Mouse (Mus musculus): Measurements from ENCODE around the gene Clec11a.
"Not testable (repeated sequence)": the region's sequence is repeated elsewhere in the genome, so short reads cannot be mapped to it uniquely, and the experiment has no call there.

Clec11a gene

DNA sequence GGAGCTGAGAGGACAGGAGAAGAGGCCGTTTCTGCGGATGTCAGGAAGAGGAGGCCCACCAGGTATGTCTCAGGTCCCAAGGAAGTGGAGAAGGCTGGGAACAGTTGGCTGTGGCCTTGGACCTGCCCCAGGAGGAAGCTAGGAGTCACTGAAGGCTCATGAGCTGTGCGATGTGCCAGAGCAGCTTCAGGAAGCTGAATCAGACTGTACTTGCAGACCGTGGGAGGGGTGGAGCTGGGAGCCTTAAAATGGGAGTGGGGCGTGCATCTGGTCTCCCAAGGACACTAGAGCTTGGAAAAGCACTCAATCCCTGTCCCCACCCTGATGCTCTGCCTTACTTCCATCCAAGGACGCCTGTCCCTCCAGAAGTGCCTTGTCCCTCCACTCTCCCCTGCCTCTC, 19.9 kb upstream of the Clec11a start:
- in situ Hi-C loops (cut with MboI, MseI): no loop called here

DNA sequence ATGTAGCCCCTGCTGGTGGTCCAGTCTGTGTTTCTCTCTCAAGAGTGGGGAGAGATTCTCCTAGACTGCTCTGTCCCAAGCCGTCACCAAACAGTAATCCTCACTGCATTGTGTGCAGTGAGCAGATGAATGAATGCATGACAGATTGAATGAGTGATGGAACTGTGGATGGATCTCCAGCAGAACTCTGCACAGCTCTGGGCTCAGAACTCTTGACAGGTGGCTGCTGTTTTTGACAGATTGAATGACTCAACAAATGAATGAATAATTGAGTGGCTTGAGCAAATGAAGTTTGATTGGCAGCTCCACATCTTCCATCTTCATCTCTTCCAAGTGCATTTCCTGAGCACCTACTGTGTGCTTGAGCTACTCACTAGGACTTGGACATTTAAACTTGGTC, 15.6 kb upstream of the Clec11a start:
- in situ Hi-C loops (cut with MboI, MseI): no loop called here

DNA sequence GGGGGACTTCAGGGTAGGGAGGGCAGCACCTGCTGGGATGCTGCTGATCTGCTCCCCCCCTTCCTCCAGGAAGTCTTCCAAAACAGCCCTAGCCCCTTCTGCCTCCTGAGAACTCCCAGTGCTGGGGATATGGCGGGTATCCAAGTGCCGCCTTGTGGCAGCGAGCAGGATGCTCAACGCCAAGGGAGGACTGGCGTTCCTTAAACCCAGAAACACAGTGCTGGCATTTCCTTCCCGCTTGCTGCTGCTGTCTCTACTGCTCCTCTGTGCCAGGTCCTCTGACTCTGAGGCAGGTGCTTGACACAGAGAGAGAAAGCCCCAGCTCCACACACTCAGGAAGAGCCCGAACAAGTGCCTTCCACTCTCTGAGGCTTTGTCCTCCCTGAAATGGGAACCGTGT, 14.2 kb upstream of the Clec11a start:
- in situ Hi-C loops (cut with MboI, MseI): no loop called here

DNA sequence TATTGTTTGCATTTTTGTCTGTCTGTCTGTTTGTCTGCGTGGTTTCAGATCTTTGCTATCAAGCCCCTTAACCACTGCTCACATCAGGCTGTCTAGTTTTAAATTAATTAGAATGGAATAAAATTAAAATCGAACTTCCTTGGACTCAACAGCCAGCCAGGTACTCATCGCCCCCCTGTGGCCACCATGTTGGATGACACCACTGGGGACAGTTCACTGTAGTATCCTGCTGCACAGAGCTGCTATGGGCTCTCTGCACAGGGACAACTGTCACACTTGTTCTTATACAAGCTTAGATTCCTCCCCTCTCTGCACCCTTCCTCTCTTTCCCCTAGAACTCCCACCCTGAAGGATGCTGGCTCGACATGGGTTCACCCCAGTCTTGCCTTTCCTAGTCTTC, 11.2 kb upstream of the Clec11a start:
- in situ Hi-C loops (cut with MboI, MseI): no loop called here

DNA sequence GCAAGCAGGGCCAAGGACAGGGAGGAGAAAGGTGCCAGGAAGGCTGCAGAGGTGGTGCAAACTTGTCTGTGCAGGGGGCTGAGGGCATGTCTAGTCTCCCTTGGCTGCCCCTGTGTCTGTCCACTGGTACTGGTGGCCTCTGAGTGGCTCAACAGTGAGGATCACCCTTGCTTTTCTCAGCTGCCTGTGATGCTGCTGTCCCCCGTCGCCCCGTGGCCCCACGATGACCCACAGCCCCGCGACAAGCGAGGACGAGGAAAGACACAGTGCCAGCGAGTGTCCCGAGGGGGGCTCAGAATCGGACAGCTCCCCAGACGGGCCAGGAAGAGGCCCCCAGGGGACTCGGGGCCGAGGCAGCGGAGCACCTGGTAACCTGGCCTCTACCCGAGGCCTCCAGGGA, 5.8 kb upstream of the Clec11a start:
- in situ Hi-C loops (cut with MboI, MseI): no loop called here

DNA sequence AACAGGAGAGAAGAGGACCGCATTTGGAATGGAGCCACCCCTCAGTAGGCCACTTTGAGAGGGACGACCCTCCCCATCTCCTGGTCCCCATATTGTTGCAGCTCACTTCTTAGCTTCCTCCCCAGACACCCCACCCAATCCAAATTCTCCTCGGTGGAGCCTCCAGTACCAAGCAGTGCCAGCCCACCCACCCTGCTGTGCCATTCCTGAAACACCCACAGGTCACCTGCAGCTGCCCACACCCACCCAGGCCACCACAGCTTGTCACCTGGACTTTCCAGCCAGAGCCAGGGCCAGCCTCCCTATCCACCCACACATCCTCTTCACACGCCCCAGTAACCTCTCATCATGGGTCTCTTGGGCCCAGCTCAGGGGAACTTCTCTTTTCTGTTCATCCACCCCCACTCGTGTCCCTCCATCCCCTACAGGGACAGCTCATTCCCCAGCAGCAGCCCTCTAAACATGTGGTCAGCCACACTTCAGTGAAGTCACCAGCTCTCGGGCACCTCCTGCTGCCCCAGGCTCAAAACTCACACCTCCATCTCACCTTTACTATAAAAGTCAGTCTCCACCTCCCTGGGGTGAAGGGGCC, 5.1 kb upstream of the Clec11a start:
- in situ Hi-C loops (cut with MboI, MseI): no loop called here

DNA sequence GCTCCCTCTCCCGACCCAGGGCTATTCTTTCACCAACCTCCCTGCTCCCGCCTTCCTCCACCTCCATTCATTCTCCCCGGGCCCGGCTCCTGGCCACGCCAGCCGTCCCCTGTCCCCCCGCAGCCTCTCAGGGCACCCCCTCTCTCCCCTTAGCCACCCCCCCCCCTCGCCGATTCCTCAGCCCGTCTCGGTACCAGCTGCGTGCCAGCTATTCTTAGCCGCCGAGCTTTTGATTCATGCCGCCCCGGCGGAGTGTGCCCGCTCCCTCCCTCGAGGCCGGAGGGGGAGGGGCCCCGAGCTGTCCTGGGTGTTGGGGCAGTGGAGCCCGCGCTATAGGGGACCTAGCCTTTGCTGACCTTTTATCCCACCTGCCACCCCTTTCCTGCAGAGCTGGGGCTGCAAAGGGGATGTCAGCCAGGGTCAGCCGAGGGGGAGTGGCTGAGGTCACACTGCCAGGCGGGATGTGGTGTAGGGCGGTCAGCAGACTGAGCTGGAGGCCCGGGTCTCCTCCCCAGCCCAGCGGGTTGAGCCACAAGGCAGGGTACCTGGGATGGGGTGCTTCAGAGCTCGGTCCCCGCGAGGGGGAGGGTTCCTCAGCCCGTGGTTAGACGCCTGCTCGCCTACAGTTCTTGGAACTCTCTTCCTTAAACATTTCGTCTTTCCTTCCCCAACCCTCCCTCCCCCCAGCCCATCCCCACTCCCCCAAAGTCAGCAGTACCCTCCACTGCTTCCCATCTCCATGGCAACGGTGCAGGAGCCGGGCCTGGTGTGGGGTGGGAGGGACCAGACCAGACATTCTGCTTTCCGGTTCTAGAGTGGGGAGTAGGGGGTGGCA, 4.4 kb upstream of the Clec11a start:
- in situ Hi-C loops (cut with MboI, MseI): no loop called here

DNA sequence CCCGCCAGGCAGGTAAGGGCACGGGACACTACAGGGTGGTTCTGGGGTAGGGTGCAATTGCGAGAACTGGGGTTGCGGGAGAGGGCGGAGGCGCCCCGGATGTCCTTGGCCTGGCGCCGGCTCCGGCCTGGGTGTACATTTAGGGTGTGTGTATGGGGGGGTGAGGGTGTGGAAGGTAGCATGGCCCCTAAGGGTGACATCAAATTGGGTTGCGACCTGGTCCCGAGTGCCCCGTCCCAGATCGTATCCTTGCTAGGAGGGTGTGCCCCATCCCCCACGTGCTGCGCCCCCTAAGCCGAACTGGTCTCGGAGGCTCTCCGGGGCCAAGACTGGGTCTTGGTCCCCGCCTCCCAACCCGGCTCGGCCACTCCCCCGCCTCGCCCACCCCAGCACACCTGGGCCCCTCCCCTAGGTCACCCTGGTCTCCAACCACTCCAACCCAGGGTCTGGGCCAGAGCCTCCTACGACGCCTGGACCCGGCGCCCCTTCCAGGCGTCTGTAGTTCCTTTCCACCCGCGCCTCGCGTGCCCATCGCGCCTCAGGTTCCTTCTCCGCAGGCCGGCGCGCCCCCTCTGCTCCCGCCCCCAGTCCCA, 3.7 kb upstream of the Clec11a start:
- in situ Hi-C loops (cut with MboI, MseI): no loop called here

DNA sequence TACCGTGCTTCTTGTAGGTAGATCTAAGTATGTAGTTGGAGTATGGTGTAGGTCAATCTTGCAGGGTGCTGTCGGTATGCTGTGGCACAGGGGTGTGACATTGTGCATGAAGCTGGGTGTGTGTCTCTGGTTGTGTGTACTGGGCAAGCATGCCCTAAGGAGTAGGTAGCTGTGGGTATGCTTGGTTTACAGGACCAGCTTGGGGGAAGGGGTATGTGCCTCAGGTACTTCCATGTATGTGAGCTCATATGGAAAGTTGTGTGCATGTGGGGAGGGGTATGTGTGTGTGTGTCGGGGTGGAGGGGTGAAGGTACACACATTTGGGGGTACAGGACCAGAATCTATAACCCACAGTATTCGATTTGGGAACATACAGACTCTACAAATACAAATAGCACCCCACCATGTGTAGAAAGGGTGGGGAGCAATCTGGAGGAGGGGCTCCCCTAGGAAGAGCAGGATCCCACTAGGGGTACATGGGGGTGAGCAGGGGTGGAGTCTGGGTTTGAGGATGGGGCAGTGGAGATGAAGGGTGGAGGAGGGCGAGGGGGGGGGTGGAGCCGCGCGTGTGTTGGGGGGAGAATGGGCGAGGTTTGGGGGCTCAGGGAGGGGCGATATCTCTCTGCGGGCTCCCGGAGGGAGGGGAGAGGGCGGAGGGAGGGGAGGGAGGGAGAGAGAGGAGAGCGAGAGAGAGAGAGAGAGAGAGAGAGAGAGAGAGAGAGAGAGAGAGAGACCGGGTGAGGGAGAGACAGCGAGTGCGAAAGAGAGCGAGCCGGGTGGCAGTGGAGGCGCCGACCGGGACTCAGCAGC, 3.0 kb upstream of the Clec11a start, which contains the start of gene Shank1:
Gene Shank1 (plus strand): TSS at position 779 of the 810 bp plus-strand sequence.
- in situ Hi-C loops (cut with MboI, MseI): loop anchor here (10.0 kb wide), 2 partner anchors 445 to 1055 kb away; partner anchors contain the start of genes Ppfia3 and Zfp473

DNA sequence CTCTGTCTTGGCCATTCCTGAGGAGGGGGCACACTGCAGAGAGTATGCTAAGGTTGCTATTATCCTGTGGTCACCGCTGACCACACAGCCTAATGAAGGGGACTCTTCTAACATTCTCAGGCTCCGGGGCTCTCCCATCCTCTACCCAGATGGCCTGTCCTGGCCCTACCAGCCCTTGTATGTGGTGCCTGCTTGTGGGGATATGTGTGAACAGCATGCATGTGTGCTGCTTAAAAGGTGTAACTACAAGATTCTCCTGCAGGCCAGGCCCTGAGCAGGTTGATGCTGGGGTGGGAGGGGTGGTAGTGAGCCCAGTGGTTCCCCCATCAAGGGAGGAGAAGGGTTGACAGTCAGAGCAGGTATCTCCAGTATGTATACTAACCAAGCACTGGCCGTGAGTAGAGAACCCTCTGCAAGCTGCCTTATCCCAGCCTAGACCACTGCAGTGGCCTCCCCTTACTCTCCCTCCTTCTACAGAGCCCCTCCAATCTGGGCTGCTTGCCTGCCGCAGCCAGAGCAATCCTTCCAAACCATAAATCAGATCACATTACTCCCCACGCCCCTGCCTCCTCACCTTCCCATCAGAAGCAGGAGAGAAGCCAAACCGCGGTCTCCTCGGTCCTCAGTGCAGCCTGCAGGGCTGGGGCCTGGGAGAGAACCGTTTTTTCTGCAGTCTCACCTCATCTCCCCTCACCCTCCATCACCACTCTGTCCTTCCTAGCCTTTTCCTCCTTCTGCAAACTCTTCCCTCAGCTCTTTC, 739 bp upstream of the Clec11a start:
- in situ Hi-C loops (cut with MboI, MseI): loop anchor here (10.0 kb wide), 2 partner anchors 447 to 1057 kb away; partner anchors contain the start of genes Ppfia3 and Zfp473

DNA sequence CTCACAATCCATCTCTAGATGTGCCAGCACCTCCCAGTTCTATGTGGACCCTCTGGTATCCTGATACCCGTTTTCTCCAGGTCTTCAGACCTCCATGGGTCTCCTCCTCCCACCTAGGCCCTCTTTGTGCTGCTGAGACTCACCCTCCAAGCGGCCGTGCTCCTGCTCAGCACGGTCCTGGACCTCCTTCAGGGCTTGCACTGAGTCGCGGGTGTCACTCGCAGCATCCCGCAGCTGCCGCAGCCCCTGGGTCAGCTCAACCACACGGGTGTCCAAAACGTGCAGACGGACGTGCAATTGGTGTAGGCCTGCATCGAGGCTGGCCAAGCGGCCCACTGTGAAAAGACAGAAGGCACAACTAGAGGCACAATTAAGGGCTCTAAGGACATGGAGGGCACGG, 1.0 kb downstream of the Clec11a start:
- in situ Hi-C loops (cut with MboI, MseI): loop anchor here (10.0 kb wide), 2 partner anchors 449 to 1059 kb away; partner anchors contain the start of genes Ppfia3 and Zfp473

DNA sequence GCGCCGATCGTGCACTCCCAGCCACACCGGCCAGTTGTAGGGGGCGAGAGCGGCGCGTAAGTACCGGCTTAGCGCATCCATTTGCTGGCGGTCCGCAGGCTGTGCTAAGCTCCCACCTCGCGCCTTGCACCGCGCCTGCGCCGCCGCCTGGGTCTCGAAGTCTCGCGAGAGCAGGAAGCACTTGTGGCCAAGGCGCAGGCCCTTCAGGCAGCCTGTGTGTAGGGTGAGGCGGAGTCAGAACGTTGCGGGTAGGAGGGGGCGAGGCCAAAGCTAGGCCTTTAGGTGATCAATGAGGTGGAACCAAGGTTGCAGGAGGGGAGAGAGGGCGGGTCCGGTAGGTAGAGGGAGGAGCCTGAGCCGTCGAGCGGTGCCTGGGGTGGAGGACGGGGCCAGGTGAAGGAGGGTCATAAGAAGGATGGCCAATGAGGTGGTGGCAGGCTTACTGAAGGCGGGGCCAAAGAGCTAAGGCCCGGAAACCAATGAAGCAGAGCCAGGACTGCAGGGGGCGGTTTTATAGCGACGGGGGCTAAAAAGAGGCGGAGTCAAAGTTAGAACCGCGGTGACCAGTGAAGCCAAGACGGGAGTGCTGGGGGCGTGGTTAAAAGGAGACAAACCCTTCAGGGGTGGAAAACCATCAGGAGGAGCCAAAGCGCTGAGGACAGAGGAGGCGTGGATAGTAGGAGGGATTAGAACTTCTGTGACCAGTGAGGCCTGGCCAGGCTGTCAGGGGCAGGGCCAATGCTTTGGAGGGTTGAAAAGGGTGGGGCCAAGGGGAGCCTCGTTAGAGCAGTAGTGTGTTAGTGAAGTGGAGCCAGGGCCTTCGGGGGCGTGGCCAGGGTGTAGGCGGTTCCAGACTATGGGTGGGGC, 1.7 kb downstream of the Clec11a start:
- in situ Hi-C loops (cut with MboI, MseI): loop anchor here (5.0 to 10.0 kb wide), 3 partner anchors 43 to 1060 kb away; partner anchors contain the start of genes Gm15517, Ppfia3 and Zfp473

DNA sequence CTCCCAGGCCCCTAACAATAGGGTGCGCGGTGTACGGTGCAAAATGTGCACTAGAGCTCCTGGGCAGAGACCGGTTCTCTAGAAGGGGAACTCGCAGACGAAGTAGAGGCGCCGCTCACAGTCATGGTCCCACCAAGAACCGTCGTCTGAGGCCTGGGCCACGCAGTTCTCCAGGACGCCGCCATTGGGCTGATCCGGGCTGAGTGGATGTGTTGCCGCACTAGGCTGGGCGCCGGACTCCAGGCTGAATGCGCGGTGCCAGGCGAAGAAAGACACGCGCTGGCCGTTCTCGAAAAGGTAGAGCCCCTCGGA, 2.3 kb downstream of the Clec11a start:
- in situ Hi-C loops (cut with MboI, MseI): loop anchor here (5.0 to 10.0 kb wide), 3 partner anchors 42 to 1060 kb away; partner anchors contain the start of genes Gm15517, Ppfia3 and Zfp473

DNA sequence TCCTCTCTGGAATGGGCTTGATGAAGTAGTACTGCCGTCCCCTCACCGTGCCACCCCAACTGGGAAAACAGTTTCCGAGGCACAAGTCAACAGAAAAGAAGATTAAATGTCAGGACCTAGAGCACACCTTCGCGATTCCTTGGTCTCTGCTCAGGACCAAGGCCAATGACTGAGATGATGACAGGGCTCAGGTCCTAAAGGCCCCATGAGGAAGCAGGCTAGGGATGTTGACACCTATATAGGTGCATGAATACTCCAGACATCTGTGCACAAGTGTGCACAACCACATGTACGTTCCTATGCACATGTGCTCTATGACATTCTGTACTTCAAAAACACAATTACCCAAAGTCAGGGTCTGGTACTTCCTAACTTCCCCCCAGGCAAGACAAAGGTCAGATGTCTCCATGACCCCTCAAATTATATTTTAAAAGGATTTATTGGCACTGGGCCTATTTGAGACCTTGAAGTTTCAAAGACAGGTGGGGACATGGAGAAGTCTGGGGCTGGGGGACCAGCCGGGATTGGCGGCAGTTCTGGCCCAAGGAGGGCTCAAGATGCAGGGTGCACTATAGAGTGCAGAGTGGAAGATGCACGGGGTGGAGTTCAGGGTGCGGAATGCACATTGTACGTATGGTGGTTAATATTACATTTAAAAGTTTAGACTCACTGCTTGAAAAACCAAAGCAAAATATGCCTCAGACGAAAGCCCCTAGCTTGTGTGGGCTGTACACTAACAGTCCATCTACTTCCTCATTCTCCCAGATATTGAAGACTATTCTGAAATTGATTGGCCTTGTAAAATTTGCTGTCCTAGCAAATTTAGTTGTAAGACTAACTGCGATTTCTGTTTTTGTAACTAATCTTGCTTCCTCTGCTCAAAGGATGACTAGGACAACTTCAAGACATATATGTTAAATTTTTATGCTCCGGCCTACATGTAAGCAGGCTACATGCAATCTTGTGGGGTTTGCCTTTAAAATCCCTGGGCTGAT, 3.1 kb downstream of the Clec11a start:
- in situ Hi-C loops (cut with MboI, MseI): loop anchor here (5.0 to 10.0 kb wide), 3 partner anchors 41 to 1061 kb away; partner anchors contain the start of genes Gm15517, Ppfia3 and Zfp473

DNA sequence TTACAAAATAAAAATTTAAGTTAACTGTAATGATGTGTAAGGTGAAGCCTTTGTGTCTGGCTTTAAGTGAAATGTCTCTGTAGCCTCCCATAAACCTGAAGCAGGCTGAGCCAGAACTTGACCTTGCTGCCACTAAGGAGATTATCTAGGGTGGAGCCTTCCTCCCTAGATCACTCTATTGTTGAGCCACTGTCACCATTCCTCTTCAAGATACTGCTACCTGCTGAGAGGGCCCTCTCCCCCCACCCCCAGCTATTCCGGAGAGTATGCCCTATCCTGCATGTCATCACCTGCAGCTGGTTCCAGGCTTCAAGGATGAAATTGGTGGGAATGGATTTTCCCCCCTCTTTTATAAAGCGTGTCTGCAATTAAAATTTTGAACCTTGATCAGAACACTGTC, 9.2 kb downstream of the Clec11a start:
- in situ Hi-C loops (cut with MboI, MseI): not testable (repeated sequence)

DNA sequence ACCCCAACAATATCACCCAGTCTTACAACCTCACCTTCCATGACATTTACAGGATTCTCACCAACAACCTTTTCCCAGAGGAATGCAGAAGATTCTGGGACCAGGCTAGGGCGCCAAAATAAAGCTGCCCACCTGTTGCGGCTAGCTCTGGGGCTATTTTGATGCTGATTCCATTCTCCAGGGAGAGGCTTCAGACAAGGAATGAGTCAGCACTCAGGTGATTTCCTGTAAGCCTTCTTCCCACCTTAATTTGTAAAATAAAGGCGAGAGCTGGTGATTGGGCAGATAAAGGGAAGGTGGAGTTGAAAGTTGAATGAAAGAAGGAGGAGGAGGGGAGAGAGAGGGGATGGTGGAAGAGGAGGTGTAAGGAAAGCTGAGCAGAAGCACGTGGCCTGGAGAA, 15.3 kb downstream of the Clec11a start:
- in situ Hi-C loops (cut with MboI, MseI): no loop called here

DNA sequence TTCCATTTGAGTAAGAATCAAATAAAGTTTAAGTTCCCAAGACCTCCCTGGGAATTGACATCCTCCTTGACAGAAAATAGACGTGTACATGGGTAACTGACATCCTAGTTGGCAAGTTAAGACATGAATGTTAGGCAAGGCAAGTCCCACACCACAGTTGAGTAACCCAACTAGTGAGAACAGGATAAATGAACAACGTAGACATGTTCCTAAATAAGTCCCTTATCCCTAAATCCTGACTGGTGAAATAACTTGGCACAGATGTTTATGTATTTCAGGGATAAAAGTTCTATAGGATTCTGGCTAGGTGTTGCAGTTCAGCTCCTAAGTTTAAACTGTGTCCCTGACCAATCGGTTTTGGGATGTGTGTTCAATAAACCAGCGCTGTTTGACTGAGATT, 15.7 kb downstream of the Clec11a start:
- in situ Hi-C loops (cut with MboI, MseI): no loop called here

DNA sequence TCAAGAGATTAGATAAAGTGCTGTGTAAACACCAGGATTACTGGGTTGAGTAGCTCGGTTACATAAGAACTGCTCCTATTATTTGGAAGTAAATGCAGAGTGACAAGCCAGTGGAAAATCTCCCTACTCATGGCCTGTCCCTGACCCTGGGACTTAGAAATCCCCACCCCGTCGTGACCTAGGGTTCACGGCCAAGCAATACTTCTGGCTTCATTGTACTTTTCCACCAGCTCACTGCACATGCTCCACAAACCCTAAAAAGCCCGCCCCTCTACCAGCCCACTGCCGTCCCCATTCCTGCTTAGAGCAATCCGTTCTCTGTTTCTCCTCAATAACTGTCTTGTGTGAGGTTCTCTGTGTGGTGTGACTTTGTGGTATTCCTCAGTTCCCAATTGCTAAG, 18.9 kb downstream of the Clec11a start:
- in situ Hi-C loops (cut with MboI, MseI): no loop called here

DNA sequence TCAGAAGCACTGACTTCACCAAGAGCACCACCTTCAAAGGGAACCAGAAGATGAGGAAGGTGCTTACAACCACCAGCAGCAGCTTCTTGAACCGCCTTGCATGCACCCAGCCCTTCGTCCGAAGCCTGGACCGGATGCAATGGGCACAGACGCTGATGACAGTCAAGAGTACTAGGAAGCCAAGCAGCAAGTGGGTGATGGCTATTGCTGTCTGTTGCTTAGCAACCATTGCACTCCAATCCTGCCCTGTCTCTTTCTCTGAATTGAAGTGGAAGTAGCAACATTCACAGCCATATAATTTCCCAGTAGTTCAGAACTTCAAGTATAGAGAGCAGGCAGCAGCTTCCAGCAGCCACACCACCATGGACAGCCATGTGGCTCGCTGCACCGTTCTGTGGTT, 25.1 kb downstream of the Clec11a start:
- in situ Hi-C loops (cut with MboI, MseI): loop anchor here (5.0 kb wide), 1 partner anchor 201 kb away; no protein-coding TSS in a partner anchor

Measured in T-helper 1 cell (primary cell).